Mouse (Mus musculus): ENCODE measurements around the gene Galnt5. TPM values are rescaled to one million over a fixed set of nuclear protein-coding genes. Genes with fewer than 3 reads are reported as not detected.

The Galnt5 gene
- polyA plus RNA-seq, 2 experiments, result 3.4 to 5.0 TPM

- Histone ChIP-seq H3K27ac (replicated peaks; ENCODE audit: low read depth, low read length) (no peak overlapping the region), H3K4me2 (replicated peaks; ENCODE audit: low read depth, low read length, severe bottlenecking) (peak overlapping the region; percentile 22), H3K27me3 (ENCODE audit: control insufficient read depth, insufficient read depth, low read length) (no peaks in the 10 kb centered on the region), H3K4me3 (replicated peaks; ENCODE audit: low read length) (no peak overlapping the region), H3K9ac (ENCODE audit: low read depth, low read length, severe bottlenecking) (peak overlapping the region; percentile 25; the same call in 1 of the 2 replicates), H3K4me1 (ENCODE audit: control insufficient read depth, insufficient read depth, low read length) (peaks cover 12% of the 10 kb centered on the region), H3K9me3 (ENCODE audit: control insufficient read depth, low read length) (no peaks in the 10 kb centered on the region), H3K36me3 (ENCODE audit: control insufficient read depth, insufficient read depth, low read length) (no peaks in the 10 kb centered on the region)
- no peak for ATAC-seq (ENCODE audit: low FRiP score, low read depth)
- no peak for TF ChIP-seq POLR2A (IDR thresholded peaks at IDR 0.05; ENCODE audit: borderline replicate concordance, extremely low read depth, insufficient read depth, insufficient read length)
- WGBS, result 47% methylated on average over 3 of the region's 3 CpGs
- no peak for DNase-seq (ENCODE audit: low spot score)
These were observed 3.8 kb downstream of the Galnt5 start for GRCm38 (mm10) chr2:58001497-58001896.

- Histone ChIP-seq H3K4me2 (replicated peaks; ENCODE audit: low read depth, low read length, severe bottlenecking) (no peak overlapping the region), H3K27me3 (ENCODE audit: control insufficient read depth, insufficient read depth, low read length) (no peaks in the 10 kb centered on the region), H3K4me3 (replicated peaks; ENCODE audit: low read length) (no peak overlapping the region), H3K4me1 (ENCODE audit: control insufficient read depth, insufficient read depth, low read length) (no peaks in the 10 kb centered on the region), H3K36me3 (ENCODE audit: control insufficient read depth, insufficient read depth, low read length) (no peaks in the 10 kb centered on the region), H3K27ac (replicated peaks; ENCODE audit: low read depth, low read length) (no peak overlapping the region), H3K9ac (ENCODE audit: low read depth, low read length, severe bottlenecking) (no peak overlapping the region), H3K9me3 (ENCODE audit: control insufficient read depth, low read length) (no peaks in the 10 kb centered on the region)
- ATAC-seq (ENCODE audit: low FRiP score, low read depth) (no peak; the same call in 1 of the 2 replicates), DNase-seq (ENCODE audit: low spot score) (no peak)
- WGBS, result 92% methylated on average over 5 of the region's 5 CpGs
- TF ChIP-seq POLR2A (IDR thresholded peaks at IDR 0.05; ENCODE audit: borderline replicate concordance, extremely low read depth, insufficient read depth, insufficient read length), result no peak
These were observed 9.4 kb downstream of the Galnt5 start for GRCm38 (mm10) chr2:58007081-58007480.

- Histone ChIP-seq H3K4me3 (replicated peaks; ENCODE audit: low read length) (no peak overlapping the region), H3K4me2 (replicated peaks; ENCODE audit: low read depth, low read length, severe bottlenecking) (no peak overlapping the region), H3K36me3 (ENCODE audit: control insufficient read depth, insufficient read depth, low read length) (no peaks in the 10 kb centered on the region), H3K4me1 (ENCODE audit: control insufficient read depth, insufficient read depth, low read length) (no peaks in the 10 kb centered on the region), H3K9ac (ENCODE audit: low read depth, low read length, severe bottlenecking) (no peak overlapping the region), H3K27ac (replicated peaks; ENCODE audit: low read depth, low read length) (no peak overlapping the region), H3K9me3 (ENCODE audit: control insufficient read depth, low read length) (no peaks in the 10 kb centered on the region), H3K27me3 (ENCODE audit: control insufficient read depth, insufficient read depth, low read length) (no peaks in the 10 kb centered on the region)
- no peak for TF ChIP-seq POLR2A (IDR thresholded peaks at IDR 0.05; ENCODE audit: borderline replicate concordance, extremely low read depth, insufficient read depth, insufficient read length)
- no peak for ATAC-seq (ENCODE audit: low FRiP score, low read depth)
- 82% methylated on average over 6 of the region's 6 CpGs for WGBS
- no peak for DNase-seq (ENCODE audit: low spot score)
These were observed 25.9 kb downstream of the Galnt5 start for GRCm38 (mm10) chr2:58023556-58023955.

GRCm38 (mm10) chr2:58026740-58027139, 29.1 kb downstream of the Galnt5 start:
- Histone ChIP-seq H3K9ac (ENCODE audit: low read depth, low read length, severe bottlenecking) (no peak overlapping the region), H3K4me3 (replicated peaks; ENCODE audit: low read length) (no peak overlapping the region), H3K27ac (replicated peaks; ENCODE audit: low read depth, low read length) (no peak overlapping the region), H3K9me3 (ENCODE audit: control insufficient read depth, low read length) (no peaks in the 10 kb centered on the region), H3K36me3 (ENCODE audit: control insufficient read depth, insufficient read depth, low read length) (no peaks in the 10 kb centered on the region), H3K27me3 (ENCODE audit: control insufficient read depth, insufficient read depth, low read length) (no peaks in the 10 kb centered on the region), H3K4me2 (replicated peaks; ENCODE audit: low read depth, low read length, severe bottlenecking) (no peak overlapping the region), H3K4me1 (ENCODE audit: control insufficient read depth, insufficient read depth, low read length) (no peaks in the 10 kb centered on the region)
- DNase-seq (ENCODE audit: low spot score) (peak; percentile 49), ATAC-seq (ENCODE audit: low FRiP score, low read depth) (no peak)
- TF ChIP-seq POLR2A (IDR thresholded peaks at IDR 0.05; ENCODE audit: borderline replicate concordance, extremely low read depth, insufficient read depth, insufficient read length), result no peak
- 84% methylated on average over 5 of the region's 5 CpGs for WGBS

- no peak for TF ChIP-seq POLR2A (IDR thresholded peaks at IDR 0.05; ENCODE audit: borderline replicate concordance, extremely low read depth, insufficient read depth, insufficient read length)
- H3K4me3 ChIP-seq (replicated peaks; ENCODE audit: low read length), result no peak overlapping the region
- DNase-seq (ENCODE audit: low spot score) (peak; percentile 75), ATAC-seq (ENCODE audit: low FRiP score, low read depth) (no peak)
- H3K9me3 ChIP-seq (ENCODE audit: control insufficient read depth, low read length), result no peaks in the 10 kb centered on the region
- WGBS, result 30% methylated on average over 7 of the region's 7 CpGs
- H3K36me3 ChIP-seq (ENCODE audit: control insufficient read depth, insufficient read depth, low read length), result no peaks in the 10 kb centered on the region
- no peaks in the 10 kb centered on the region for H3K27me3 ChIP-seq (ENCODE audit: control insufficient read depth, insufficient read depth, low read length)
- H3K27ac ChIP-seq (replicated peaks; ENCODE audit: low read depth, low read length), result no peak overlapping the region
- H3K4me1 ChIP-seq (ENCODE audit: control insufficient read depth, insufficient read depth, low read length), result no peaks in the 10 kb centered on the region
- H3K9ac ChIP-seq (ENCODE audit: low read depth, low read length, severe bottlenecking), result no peak overlapping the region
- H3K4me2 ChIP-seq (replicated peaks; ENCODE audit: low read depth, low read length, severe bottlenecking), result no peak overlapping the region
These were observed 31.7 kb downstream of the Galnt5 start for GRCm38 (mm10) chr2:58029404-58029803.

- no peaks in the 10 kb centered on the region for H3K36me3 ChIP-seq (ENCODE audit: control insufficient read depth, insufficient read depth, low read length)
- no peaks in the 10 kb centered on the region for H3K27me3 ChIP-seq (ENCODE audit: control insufficient read depth, insufficient read depth, low read length)
- ATAC-seq (ENCODE audit: low FRiP score, low read depth) (no peak), DNase-seq (ENCODE audit: low spot score) (no peak)
- H3K4me2 ChIP-seq (replicated peaks; ENCODE audit: low read depth, low read length, severe bottlenecking), result no peak overlapping the region
- H3K4me1 ChIP-seq (ENCODE audit: control insufficient read depth, insufficient read depth, low read length), result no peaks in the 10 kb centered on the region
- H3K9ac ChIP-seq (ENCODE audit: low read depth, low read length, severe bottlenecking), result no peak overlapping the region
- TF ChIP-seq POLR2A (IDR thresholded peaks at IDR 0.05; ENCODE audit: borderline replicate concordance, extremely low read depth, insufficient read depth, insufficient read length), result no peak
- no peak overlapping the region for H3K27ac ChIP-seq (replicated peaks; ENCODE audit: low read depth, low read length)
- H3K4me3 ChIP-seq (replicated peaks; ENCODE audit: low read length), result no peak overlapping the region
- 60% methylated on average over 3 of the region's 3 CpGs for WGBS
- no peaks in the 10 kb centered on the region for H3K9me3 ChIP-seq (ENCODE audit: control insufficient read depth, low read length)
These were observed 33.7 kb downstream of the Galnt5 start for GRCm38 (mm10) chr2:58031431-58031830.

Measured in limb, embryonic 14.5 days (tissue).